16 mouse cellular contexts compared by ENCODE assay signal in the genomic region with DNA sequence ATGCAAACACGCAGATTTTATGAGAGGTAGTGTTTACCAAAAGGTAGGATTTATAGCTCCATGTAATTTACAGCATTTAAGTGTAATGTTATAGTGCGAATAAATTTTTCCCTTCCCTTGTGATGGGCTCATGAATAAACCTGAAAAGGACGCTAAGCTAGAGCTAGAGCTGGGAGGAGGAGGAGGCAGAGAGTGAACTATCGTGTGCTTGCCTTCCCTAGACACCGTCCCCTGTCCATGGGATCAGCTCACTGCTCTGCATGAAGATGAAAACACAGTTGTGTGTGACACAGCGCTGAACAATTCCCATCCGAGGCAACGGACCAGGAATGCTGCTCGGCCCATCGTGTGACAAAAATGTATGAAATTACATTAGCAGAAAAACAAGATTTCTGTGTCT.
"Had no signal": no experiment of that assay in that cellular context is flagged by ENCODE, and none has a peak within 500 bp of the region (broad histone marks: within the 10 kb centered on the region; RNA-seq: fewer than 3 reads in every experiment).

No protein-coding gene starts in this region.

- H3K27me3 ChIP-seq: midbrain, embryonic 15.5 days had no signal

- H3K9me3 ChIP-seq: midbrain, embryonic 15.5 days; neural tube, embryonic 13.5 days; neural tube, embryonic 15.5 days had no signal

- H3K4me1 ChIP-seq: midbrain, embryonic 15.5 days; neural tube, embryonic 13.5 days; neural tube, embryonic 15.5 days had no signal

- H3K4me3 ChIP-seq: midbrain, embryonic 15.5 days; myocyte; neural tube, embryonic 13.5 days; neural tube, embryonic 15.5 days had no signal

- H3K9ac ChIP-seq: lung, embryonic 14.5 days; midbrain, embryonic 15.5 days; neural tube, embryonic 13.5 days; neural tube, embryonic 15.5 days had no signal

- H3K36me3 ChIP-seq: midbrain, embryonic 15.5 days; neural tube, embryonic 13.5 days; neural tube, embryonic 15.5 days had no signal

- ATAC-seq: midbrain, embryonic 15.5 days had no signal

- H3K27ac ChIP-seq: midbrain, embryonic 15.5 days; neural tube, embryonic 13.5 days; neural tube, embryonic 15.5 days had no signal

- DNase-seq: lung, adult 18-20 months; lung, embryonic 14.5 days; lung, postnatal 10 days; retina, postnatal 1 day; right cerebral cortex, adult 18-20 months; right cerebral cortex, postnatal 25 days; right cerebral cortex, postnatal 4 days; spleen, adult 18-20 months; thymus, adult 18-20 months; thymus, postnatal 14 days; thymus, postnatal 36 days had no signal

- H3K4me2 ChIP-seq: lung, embryonic 14.5 days; midbrain, embryonic 11.5 days; midbrain, embryonic 15.5 days; neural tube, embryonic 13.5 days; neural tube, embryonic 15.5 days had no signal
